Mouse (Mus musculus): ENCODE results near the gene Trmt2a.

The Trmt2a gene

DNA sequence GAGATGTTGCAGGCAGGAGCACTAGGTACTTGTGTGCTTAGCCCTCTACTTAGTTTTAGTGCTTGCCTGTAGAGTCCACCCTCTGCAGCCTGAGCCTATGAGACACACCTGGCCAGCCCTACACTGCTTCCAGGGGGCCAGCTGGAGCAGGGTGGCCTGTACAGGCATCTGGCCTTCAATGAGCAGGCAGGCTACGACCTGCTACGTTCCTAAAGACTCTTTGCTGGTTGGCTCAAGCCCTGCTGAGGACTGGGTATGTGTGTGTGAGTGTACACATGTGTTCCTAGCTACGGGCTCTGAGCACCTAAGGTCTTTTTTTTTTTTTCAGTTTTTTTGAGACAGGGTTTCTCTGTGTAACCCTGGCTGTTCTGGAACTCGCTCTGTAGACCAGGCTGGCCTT is 17.0 kb upstream of the Trmt2a start:
- no peak for DNase-seq (ENCODE audit: low spot score)

DNA sequence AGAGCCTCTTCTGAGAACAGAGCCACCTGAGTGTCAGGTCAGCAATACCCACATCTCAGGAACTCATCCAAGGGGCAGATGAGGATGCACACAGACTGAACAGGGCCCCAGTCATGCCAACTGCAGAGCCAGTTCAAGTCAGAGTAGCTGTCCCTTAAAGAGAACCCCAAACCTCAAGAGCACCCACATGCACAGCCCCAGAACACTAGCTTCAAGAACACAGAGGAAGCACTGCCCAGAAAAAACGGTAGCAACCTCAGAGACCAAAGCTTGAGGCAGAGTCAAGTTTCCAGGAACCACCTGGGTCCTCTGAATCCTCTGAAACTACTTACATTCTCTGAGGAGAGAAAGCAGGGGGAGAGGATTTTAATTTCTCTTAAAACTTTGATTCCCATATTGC is 15.0 kb upstream of the Trmt2a start:
- no peak for DNase-seq (ENCODE audit: low spot score)

DNA sequence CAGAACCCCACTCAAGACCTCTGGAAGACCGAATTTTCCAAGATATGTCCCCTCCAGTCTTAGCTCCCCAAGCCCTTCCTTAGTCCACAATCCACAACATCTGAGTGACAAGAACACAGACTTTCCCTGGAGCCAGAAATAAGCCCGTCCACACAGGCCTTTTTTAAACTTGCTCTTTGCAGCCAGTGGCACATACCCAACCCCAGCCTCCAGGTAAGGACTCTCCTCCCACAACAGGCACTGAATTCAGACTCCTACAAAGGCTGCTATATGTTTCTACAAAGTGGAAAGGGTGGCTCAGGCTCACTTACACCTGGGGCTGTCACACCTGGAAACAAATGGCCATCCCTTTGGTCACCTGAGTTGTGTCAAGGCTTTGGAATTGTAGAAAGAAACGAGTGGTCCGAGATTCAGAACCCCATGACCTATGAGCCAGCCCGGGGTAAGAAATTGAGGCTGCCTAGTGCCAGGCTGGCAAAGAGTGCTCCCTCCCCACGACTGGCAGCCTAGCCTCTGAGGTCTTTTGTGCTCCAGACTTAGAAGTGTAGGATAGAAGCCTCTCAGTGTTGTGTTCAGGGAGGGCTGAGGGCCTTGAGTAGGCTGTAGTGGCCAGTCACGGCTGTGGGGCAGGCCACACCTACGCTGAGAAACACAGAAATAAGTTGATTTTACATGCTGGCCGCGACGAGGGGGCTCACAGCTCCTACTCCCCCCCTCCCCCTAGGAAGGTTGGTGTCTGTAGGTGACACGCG is 14.4 kb upstream of the Trmt2a start:
- DNase-seq (ENCODE audit: low spot score): no peak

GRCm38 (mm10) chr16:18234671-18235388 is 13.6 kb upstream of the Trmt2a start, which contains the start of gene Zdhhc8:
Gene Zdhhc8 (minus strand): TSS chr16:18235136.
- peak; percentile 84 for DNase-seq (ENCODE audit: low spot score)

DNA sequence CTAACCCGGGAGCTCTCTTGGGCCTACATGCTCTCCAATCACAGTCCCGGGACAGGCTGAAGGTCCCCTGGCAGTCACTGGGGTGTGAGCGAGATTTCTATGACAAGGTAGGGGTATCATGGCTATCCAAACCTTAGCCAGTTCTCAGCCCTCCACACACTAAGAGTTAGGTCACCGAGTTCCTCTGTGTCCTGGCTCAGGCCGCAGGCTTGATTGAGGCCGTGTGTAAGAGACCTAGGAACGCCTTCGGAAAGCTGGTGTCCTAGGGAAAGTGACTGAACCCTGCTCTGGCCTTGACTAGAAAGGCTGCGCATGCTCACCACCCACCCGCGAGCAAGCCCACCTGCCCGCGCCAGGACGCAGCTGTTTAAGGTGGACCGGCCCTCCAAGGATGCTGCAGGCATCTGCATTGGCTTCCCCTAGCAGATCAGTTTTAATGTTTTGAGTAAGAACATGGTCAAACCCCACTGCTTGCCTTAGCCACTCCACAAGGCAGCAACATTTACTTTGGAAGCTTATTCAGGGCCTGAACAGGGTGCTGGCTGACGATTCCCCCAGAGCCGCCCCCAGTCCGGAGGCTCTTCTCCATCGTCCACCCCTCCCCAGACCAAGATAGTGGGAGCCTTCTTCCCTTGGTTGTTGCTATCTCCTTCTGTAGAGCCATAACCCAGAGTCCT is 13.0 kb upstream of the Trmt2a start:
- peak; percentile 75 for DNase-seq (ENCODE audit: low spot score)

- no peak for DNase-seq (ENCODE audit: low spot score)
Measured at GRCm38 (mm10) chr16:18236676-18237501, 11.6 kb upstream of the Trmt2a start.

DNA sequence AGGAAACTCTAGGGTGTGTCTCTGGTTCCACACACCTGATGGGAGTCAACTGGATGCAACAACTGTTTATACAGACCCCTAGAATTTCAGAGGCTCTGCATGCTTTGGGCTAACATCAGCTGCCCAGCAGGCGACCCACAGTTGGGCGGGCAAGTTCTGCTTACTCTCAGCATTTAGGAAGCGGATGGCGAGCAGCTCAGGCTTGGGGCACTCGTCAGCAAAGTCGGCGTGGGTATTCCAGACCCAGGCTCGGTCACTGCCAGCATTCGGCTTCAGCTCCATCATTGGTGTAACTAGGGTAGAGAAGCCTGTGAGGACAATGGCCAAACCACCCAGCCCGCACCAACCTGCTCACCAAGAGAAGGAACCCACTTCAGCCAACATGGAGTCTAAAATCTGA is 6.9 kb upstream of the Trmt2a start:
- no peak for DNase-seq (ENCODE audit: low spot score)

DNA sequence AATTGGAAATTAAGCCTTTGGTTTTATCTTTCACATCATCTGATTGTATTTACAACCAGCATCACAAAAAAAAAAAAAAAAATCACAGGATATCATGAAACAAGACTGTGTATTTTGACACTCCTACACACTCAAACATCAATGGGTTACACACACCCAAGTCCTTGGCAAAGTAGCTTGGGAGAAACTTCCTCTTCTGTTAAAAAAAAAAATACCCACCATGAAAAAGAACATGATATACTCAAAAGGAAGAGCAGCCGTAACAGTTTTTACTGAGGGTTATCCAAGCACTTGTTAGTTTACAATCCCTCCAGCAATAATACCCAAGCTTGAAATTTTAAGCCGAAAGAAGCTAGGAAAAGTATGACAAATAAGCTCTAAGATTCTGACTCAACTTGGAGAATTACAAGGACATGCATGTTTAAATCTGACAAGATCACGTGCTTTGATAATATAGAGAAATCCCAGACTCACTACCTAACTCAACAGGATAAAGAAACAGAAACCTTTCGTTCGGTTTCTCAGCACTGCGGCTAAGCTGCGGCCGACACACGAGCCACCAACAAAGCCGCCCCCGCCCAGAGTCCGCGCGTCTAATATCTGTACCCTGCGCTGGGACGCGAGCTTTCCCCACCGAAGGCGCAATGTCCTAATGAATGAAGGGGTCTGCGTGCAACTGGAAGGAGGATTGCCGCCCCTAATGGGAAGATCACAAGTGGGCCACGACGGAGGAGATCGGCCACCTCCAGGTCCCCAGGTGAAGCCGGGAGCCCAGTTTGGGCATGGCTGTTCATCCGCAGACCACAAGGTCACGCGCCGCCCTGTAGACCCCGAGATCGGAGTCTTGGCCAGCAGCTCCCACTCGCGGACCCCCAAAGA is 719 bp upstream of the Trmt2a start:
- no peak for DNase-seq (ENCODE audit: low spot score)

- peak; percentile 43 for DNase-seq (ENCODE audit: low spot score)
Measured at GRCm38 (mm10) chr16:18249364-18249967, 987 bp downstream of the Trmt2a start.

GRCm38 (mm10) chr16:18250231-18250630 is 1.8 kb downstream of the Trmt2a start:
- DNase-seq (ENCODE audit: low spot score): no peak

GRCm38 (mm10) chr16:18250828-18251790 is 2.6 kb downstream of the Trmt2a start:
- no peak for DNase-seq (ENCODE audit: low spot score)

DNA sequence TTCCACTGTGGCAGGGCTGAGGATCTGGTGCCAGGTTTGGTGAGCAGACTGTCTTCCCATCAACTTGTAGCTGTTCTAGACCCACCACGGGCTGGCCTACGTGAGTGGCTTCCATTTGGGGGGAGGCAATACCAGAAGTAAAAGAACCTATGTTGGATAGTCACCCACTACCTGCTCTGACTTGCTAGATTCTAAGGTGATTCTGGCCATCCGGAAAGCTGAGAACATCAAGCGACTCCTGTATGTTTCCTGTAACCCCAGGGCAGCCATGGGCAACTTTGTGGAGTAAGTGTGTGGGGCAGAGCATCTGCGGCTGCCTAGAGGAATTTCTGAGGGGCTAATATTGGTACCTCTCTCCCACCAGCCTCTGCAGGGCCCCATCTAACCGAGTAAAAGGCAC is 4.3 kb downstream of the Trmt2a start:
- no peak for DNase-seq (ENCODE audit: low spot score)

DNA sequence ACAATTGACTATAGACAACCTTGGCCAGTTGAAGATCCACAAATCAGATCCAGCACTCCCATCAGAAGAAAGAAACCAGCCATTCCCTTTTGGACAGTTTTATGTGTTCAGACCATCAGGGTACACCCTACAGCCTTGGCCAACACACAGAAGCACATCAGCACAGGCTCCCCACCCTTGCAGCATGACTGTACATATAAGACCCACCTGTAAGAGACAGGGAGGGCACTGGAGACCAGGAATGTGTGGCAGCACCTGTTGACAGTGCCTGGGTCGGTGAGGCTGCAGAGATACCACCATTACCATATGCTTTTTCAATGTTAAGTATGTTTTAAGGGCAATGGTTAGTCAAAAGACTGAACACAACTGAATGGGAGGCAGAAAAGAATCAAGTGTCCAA is 5.4 kb downstream of the Trmt2a start:
- DNase-seq (ENCODE audit: low spot score): no peak

- no peak for DNase-seq (ENCODE audit: low spot score)
Measured at GRCm38 (mm10) chr16:18258221-18258620, 9.7 kb downstream of the Trmt2a start, which contains the start of gene Gm49776. Gene Gm49776 (minus strand): TSS chr16:18258321.

DNA sequence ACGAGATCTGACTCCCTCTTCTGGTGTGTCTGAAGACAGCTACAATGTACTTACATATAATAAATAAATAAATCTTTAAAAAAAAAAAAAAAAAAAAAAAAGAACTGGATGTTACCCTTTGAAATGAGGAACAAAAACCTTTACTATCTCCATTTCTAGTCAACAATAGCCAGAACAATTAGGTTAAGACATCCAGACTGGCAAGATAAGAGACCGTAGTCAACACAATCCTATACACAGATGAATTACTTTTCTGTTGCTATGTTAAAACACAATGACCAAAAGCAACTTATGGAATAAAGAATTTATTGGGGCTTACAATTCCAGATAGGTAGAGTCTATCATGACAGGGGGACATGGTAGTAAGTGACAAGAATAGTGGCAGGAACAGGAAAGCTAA is 16.5 kb downstream of the Trmt2a start:
- no peak for DNase-seq (ENCODE audit: low spot score)

- DNase-seq (ENCODE audit: low spot score): no peak
Measured at GRCm38 (mm10) chr16:18268182-18268581, 19.7 kb downstream of the Trmt2a start.

DNA sequence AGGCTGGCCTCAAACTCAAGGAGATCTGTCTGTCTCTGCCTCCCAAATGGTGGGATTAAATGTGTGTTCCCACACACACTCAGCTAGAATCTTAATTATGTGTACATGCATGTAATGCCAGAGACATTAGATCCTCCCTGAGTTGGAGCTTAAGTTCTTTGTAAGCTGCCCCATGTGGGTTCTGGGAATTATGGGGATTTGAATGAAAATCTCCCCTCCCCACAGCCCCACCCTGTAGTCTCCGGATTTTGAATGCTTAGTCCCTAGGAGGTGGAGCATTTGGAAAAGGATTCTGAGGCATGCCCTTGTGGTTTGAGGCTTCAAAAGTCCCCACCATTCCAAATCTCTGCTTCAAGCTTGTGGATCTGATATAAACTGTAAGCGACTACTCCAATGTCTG is 26.7 kb downstream of the Trmt2a start:
- no peak for DNase-seq (ENCODE audit: low spot score)

GRCm38 (mm10) chr16:18288166-18288565 is 39.7 kb downstream of the Trmt2a start:
- DNase-seq (ENCODE audit: low spot score): no peak

DNA sequence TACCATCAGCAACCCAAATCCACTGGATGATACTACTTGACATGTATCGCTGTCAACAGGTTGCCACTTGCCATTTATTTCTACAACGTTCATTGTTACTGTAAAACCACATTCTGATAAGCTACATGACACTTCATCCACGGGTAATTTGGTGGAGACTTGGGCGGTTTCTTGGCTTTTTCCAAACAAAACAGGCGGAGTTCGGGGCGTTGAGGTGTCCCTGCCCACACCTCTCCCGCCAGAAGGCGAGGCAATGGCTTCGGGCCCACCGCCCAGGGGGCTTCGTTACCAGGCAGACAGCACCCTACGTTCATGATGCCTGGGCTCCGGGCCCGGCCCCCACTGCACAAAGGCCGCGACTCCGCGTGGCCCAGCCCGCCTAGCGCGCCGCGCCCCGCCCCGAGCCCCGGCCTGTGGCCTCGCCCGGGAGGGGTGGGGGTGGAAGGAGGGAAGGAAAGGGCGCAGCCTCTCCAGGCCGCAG is 40.1 kb downstream of the Trmt2a start:
- DNase-seq (ENCODE audit: low spot score): peak; percentile 84
